Mouse (Mus musculus): Measurements from ENCODE around the gene Dnase2a. TPM values are rescaled to one million over a fixed set of nuclear protein-coding genes. Genes with fewer than 3 reads are reported as not detected.

Gene Dnase2a
- polyA plus RNA-seq, 1 experiment from 2014 or later: 6.6 TPM

DNA sequence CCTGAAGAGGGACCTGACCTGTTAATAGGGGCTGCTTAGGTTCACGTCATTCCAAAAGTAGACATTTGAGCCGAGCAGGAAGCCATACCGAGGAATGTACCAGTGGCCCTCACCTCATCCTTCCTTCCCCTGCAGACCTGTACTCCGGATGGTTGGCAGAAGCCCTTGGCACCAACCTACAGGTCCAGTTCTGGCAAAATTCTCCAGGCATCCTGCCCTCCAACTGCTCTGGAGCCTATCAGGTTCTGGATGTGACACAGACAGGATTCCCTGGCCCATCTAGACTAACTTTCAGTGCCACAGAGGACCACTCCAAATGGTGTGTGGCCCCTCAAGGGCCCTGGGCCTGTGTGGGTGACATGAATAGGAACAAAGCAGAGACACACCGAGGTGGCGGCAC lies 2.2 kb downstream of the Dnase2a start:
- no peak overlapping the region for H3K27ac ChIP-seq (replicated peaks)
- peaks cover 5% of the 10 kb centered on the region; the same call in 1 of the 2 replicates for H3K9me3 ChIP-seq (replicated peaks)
- DNase-seq (ENCODE audit: low spot score): no peak
- H3K4me3 ChIP-seq: no peak overlapping the region
- 93% methylated on average over 6 of the region's 6 CpGs for WGBS
- H3K27me3 ChIP-seq (ENCODE audit: low read depth, poor library complexity, severe bottlenecking): peaks cover 73% of the 10 kb centered on the region
- H3K36me3 ChIP-seq: peaks cover 19% of the 10 kb centered on the region
- peaks cover 28% of the 10 kb centered on the region for H3K4me1 ChIP-seq

DNA sequence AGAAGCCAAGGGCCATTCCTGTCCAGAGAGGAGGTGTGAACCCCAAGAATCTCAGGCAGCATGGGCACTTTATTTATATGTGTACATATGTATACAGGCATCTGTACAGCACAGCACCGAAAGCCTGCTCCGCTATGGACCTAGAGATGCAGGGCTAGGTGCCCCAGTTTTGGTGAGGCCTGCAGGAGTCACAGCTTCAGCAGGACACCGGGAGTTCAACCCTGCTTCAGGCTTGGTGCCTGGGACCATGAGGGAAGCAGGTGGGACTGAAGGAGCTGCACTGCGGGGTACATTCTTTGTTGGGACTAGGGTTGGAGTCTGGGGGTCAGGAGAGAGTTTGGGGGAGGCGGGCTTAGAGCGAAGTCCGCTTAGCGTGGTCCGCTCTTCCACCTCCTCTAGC lies 3.5 kb downstream of the Dnase2a start:
- no peak for DNase-seq (ENCODE audit: low spot score)
- peaks cover 5% of the 10 kb centered on the region; the same call in 1 of the 2 replicates for H3K9me3 ChIP-seq (replicated peaks)
- no peak overlapping the region for H3K27ac ChIP-seq (replicated peaks)
- H3K27me3 ChIP-seq (ENCODE audit: low read depth, poor library complexity, severe bottlenecking): peaks cover 84% of the 10 kb centered on the region
- H3K4me3 ChIP-seq: no peak overlapping the region
- peaks cover 28% of the 10 kb centered on the region for H3K4me1 ChIP-seq
- peaks cover 31% of the 10 kb centered on the region for H3K36me3 ChIP-seq
- 79% methylated on average over 9 of the region's 9 CpGs for WGBS

DNA sequence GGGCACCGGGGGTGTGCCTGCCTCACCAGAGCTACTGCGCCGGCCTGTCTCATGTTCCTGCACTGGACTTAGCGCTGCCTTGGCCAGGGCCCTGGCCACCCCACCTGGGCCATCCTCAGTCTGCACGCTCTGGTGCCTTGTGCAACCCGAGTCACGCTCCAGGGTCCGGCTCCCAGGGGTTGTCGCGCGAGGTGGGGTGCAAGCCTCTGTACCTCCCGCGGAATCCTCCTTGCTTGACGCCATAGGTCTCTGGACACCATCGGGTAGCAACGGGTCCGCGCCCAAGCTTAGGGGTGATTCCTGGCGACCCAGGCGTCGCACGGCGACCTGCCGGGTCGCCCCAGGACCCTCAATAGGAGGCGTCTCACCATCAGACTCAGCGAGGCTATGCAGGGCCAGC lies 4.0 kb downstream of the Dnase2a start:
- Histone ChIP-seq H3K27me3 (ENCODE audit: low read depth, poor library complexity, severe bottlenecking) (peaks cover 89% of the 10 kb centered on the region), H3K27ac (replicated peaks) (no peak overlapping the region), H3K9me3 (replicated peaks) (peaks cover 5% of the 10 kb centered on the region; the same call in 1 of the 2 replicates), H3K4me3 (peak overlapping the region; percentile 52), H3K4me1 (peaks cover 28% of the 10 kb centered on the region), H3K36me3 (peaks cover 34% of the 10 kb centered on the region)
- 22% methylated on average over 27 of the region's 27 CpGs for WGBS
- no peak for DNase-seq (ENCODE audit: low spot score)

DNA sequence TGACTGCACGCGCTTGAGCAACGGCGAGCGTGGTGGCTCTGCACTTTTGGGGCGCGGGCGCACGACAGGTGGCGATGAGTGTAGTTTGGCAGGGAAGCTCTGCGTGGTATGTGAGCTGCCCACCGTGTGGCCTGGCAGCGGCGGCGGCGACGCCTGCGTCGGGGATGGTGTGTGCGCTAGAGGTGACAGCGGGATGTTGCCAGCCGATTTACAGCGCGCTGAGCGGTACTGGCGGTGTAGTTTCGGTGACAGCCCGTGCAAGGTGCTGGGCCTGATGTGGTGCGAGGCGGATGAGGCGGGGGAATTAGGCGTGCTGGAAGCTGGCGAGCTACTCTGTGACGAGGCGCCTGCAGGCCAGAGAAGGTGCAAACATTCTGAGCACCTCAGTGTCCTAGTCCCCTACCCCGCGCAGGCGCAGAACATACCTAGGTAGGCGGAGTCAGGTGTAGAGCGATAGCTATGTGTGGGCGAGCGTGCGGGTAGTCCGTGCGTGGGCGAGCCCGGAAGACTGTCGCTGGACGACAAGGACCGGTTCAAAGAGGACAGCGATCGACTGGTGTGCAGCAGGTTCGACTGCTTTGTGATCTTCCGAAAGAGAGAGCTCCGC lies 4.6 kb downstream of the Dnase2a start:
- Histone ChIP-seq H3K4me1 (peaks cover 34% of the 10 kb centered on the region), H3K27ac (replicated peaks) (no peak overlapping the region), H3K4me3 (peak overlapping the region; percentile 52), H3K27me3 (ENCODE audit: low read depth, poor library complexity, severe bottlenecking) (peaks cover 95% of the 10 kb centered on the region), H3K9me3 (replicated peaks) (peaks cover 5% of the 10 kb centered on the region; the same call in 1 of the 2 replicates), H3K36me3 (peaks cover 37% of the 10 kb centered on the region)
- WGBS: under 1% methylated on average over 55 of the region's 55 CpGs
- DNase-seq (ENCODE audit: low spot score): peak; percentile 64

DNA sequence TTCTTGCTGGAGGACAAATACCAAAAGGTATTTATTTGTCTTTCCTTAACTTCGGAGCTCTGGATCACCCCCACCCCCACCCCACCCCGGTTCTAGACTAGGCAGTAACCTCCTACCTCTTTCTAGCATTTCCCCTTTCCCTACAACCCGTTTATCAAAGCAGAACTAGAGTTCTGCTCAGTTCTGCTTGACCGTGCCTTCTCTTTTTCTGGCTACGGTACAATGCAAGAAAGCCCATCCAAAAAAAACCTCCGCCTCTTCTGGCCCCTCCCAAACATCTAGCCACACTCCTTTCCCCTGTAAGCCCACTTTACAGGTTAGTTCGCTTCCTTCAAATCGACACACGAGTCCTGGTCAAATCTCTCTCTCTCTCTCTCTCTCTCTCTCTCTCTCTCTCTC lies 5.1 kb downstream of the Dnase2a start:
- H3K36me3 ChIP-seq: peaks cover 37% of the 10 kb centered on the region
- 13% methylated on average over 9 of the region's 9 CpGs for WGBS
- H3K27ac ChIP-seq (replicated peaks): no peak overlapping the region
- no peak for DNase-seq (ENCODE audit: low spot score)
- peaks cover 5% of the 10 kb centered on the region; the same call in 1 of the 2 replicates for H3K9me3 ChIP-seq (replicated peaks)
- peaks cover 100% of the 10 kb centered on the region for H3K27me3 ChIP-seq (ENCODE audit: low read depth, poor library complexity, severe bottlenecking)
- H3K4me1 ChIP-seq: peaks cover 34% of the 10 kb centered on the region
- peak overlapping the region; percentile 52 for H3K4me3 ChIP-seq

DNA sequence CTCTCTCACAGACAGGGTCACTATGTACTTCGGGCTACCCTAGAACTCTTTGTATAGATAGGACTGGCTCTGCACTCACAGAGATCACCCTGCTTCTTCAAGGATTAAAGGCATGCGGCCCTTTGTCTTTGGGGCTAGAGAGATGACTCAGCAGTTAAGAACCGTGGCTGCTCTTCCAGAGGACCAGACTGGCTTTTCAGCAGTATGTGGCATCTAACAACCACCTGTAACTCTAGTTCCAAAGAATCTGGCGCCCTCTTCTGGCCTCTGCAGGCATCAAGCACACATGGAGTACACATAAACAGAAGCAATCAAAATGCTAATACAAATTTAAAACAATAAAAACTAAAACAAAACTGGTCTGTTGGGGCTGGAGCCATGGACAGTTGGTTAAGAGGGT lies 5.6 kb downstream of the Dnase2a start:
- peaks cover 29% of the 10 kb centered on the region for H3K4me1 ChIP-seq
- DNase-seq (ENCODE audit: low spot score): no peak
- H3K9me3 ChIP-seq (replicated peaks): peaks cover 5% of the 10 kb centered on the region; the same call in 1 of the 2 replicates
- H3K27me3 ChIP-seq (ENCODE audit: low read depth, poor library complexity, severe bottlenecking): peaks cover 100% of the 10 kb centered on the region
- WGBS: 34% methylated on average over 4 of the region's 4 CpGs
- H3K36me3 ChIP-seq: peaks cover 37% of the 10 kb centered on the region
- H3K4me3 ChIP-seq: no peak overlapping the region
- H3K27ac ChIP-seq (replicated peaks): no peak overlapping the region

DNA sequence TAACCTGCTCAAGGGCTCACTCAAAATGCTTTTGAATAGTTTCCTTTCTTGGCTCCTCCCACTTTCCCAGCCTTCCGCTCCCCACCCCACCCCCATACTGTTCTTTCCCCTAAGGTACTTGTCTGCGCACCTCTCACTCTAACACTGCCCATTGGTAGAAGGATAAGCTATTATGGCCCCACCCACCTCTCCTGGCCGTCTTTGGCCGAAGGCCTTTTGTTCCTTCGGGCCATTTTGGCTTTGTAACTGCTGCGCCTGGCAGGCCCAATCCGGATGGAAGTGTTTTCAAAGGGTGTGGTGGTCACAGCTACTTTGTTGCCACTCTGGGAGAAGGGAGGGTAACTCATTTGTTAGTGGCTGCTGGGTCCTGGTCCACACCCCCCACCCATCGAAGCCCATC lies 6.9 kb downstream of the Dnase2a start:
- H3K4me3 ChIP-seq: no peak overlapping the region
- H3K27me3 ChIP-seq (ENCODE audit: low read depth, poor library complexity, severe bottlenecking): peaks cover 100% of the 10 kb centered on the region

DNA sequence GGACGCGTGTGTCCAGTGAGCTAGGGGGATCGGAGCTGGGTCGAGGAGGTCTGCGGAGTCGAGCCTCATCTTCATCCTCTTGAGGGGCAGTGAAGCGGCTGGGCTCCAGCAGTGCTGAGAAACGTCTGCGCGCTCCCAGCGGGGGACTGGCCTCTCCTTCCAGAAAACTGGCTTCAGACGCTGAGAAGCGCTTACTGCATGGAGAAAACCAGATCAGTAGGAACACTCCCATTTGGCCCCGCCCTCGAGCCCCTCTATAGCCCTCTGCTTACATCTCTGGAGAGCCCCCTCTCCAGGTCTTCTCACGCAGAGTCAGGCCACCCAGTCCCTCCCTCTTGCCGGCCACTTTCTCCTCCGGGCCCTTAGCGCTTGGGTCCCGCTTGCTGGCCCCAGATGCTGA lies 9.4 kb downstream of the Dnase2a start:
- Histone ChIP-seq H3K4me3 (peak overlapping the region; percentile 23; the same call in 1 of the 2 replicates), H3K4me1 (peaks cover 16% of the 10 kb centered on the region), H3K27ac (replicated peaks) (no peak overlapping the region), H3K36me3 (peaks cover 37% of the 10 kb centered on the region), H3K27me3 (ENCODE audit: low read depth, poor library complexity, severe bottlenecking) (peaks cover 87% of the 10 kb centered on the region), H3K9me3 (replicated peaks) (peaks cover 5% of the 10 kb centered on the region; the same call in 1 of the 2 replicates)
- no peak for DNase-seq (ENCODE audit: low spot score)
- 25% methylated on average over 20 of the region's 20 CpGs for WGBS

More for the DNA sequence above, 6.9 kb downstream of the Dnase2a start:
- H3K9me3 ChIP-seq (replicated peaks): peaks cover 5% of the 10 kb centered on the region; the same call in 1 of the 2 replicates
- peaks cover 24% of the 10 kb centered on the region for H3K4me1 ChIP-seq
- 90% methylated on average over 8 of the region's 8 CpGs for WGBS
- peaks cover 39% of the 10 kb centered on the region for H3K36me3 ChIP-seq
- no peak overlapping the region for H3K27ac ChIP-seq (replicated peaks)
- DNase-seq (ENCODE audit: low spot score): no peak

DNA sequence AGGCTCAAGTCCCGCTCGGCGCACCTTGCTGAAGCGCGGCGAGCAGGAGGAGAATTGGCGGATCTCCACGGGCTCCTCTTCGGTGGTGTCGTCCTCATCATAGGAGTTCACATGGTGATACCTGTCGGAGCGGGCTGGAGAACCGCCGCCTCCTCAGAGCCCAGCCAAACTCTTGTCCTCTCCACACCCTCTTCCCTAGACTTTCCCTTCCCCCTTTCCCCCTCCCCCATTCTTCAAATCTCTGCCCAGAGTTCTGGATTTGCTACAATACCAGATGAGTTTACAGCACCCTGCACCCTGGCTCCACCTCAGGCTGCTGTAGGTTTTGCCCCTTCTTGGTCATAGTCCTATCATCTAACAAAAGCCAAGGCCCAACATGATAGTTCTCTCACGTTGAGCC lies 10.3 kb downstream of the Dnase2a start:
- Histone ChIP-seq H3K27ac (replicated peaks) (no peak overlapping the region), H3K4me3 (no peak overlapping the region), H3K9me3 (replicated peaks) (peaks cover 5% of the 10 kb centered on the region; the same call in 1 of the 2 replicates), H3K4me1 (peaks cover 8% of the 10 kb centered on the region), H3K27me3 (ENCODE audit: low read depth, poor library complexity, severe bottlenecking) (peaks cover 79% of the 10 kb centered on the region), H3K36me3 (peaks cover 38% of the 10 kb centered on the region)
- 92% methylated on average over 15 of the region's 15 CpGs for WGBS
- DNase-seq (ENCODE audit: low spot score): no peak

DNA sequence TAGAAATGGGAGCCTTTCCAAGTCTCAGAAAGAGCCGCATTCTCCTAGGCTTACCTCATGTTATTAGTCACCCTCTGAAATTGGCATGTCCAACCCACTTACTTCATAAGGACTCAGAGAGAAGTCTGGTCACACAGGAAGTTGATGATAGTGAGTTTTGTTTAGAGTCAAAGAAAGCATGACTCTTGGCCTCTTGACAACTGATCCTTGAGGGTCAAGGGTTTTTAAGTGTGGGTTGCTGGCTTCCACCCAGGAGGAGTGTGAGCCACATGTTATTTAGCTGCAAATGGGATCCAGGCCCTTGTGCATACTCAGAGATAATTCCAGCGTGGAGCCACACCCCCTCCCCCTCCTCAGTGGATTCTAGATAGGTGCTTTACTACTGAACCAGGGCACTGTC lies 13.2 kb downstream of the Dnase2a start:
- peaks cover 55% of the 10 kb centered on the region for H3K27me3 ChIP-seq (ENCODE audit: low read depth, poor library complexity, severe bottlenecking)
- H3K9me3 ChIP-seq (replicated peaks): no peaks in the 10 kb centered on the region
- H3K27ac ChIP-seq (replicated peaks): no peak overlapping the region
- peaks cover 7% of the 10 kb centered on the region for H3K4me1 ChIP-seq
- no peak for DNase-seq (ENCODE audit: low spot score)
- 90% methylated on average over 2 of the region's 2 CpGs for WGBS
- peaks cover 24% of the 10 kb centered on the region; the same call in 1 of the 2 replicates for H3K36me3 ChIP-seq
- no peak overlapping the region for H3K4me3 ChIP-seq

DNA sequence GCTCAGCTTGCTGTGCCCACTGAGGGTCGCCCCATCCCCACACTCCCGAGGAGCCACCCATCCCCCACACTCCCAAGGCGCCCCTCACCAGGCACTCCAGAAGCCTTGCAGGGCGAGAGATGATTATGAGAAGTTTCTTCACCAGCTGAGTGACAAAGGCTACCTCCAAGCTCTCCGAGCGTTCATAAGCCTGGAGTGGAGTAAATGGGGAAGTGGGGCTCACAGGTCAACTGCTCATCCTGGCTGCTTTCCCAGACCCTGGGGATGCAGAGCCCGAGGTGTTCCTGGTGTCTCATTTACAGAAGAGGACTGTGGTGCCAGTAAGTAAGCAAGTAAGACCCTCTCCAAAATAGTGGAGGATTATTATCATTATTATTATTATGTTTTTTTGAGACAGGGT lies 17.2 kb downstream of the Dnase2a start:
- peaks cover 14% of the 10 kb centered on the region for H3K4me1 ChIP-seq
- H3K27me3 ChIP-seq (ENCODE audit: low read depth, poor library complexity, severe bottlenecking): peaks cover 51% of the 10 kb centered on the region
- no peak overlapping the region for H3K4me3 ChIP-seq
- no peak for DNase-seq (ENCODE audit: low spot score)
- no peaks in the 10 kb centered on the region for H3K9me3 ChIP-seq (replicated peaks)
- H3K36me3 ChIP-seq: peaks cover 10% of the 10 kb centered on the region; the same call in 1 of the 2 replicates
- H3K27ac ChIP-seq (replicated peaks): no peak overlapping the region
- WGBS: 71% methylated on average over 7 of the region's 7 CpGs

DNA sequence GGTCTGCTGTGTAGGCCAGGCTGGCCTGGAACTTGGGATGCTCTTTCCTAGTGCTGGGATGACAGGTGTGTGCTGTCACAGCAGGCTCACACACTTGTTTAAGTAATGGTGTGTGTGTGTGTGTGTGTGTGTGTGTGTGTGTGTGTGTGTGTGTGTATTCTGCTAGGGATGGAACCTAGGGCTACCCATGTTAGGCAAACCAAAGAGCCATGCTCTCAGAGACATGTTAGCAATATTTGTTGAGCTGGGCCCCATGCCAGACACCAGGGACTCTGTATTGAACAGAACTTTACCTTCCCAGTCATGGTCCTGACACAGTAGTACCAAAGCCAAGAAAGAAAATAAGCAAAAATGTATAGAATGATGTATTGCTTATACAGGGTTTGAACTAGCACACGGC lies 19.2 kb downstream of the Dnase2a start:
- Histone ChIP-seq H3K4me1 (peaks cover 14% of the 10 kb centered on the region), H3K4me3 (no peak overlapping the region), H3K27me3 (ENCODE audit: low read depth, poor library complexity, severe bottlenecking) (peaks cover 63% of the 10 kb centered on the region), H3K27ac (replicated peaks) (no peak overlapping the region), H3K36me3 (0 out of 2 replicates have a peak, but pooled peaks cover 4% of the 10 kb centered on the region), H3K9me3 (replicated peaks) (no peaks in the 10 kb centered on the region)
- 76% methylated on average over 1 of the region's 1 CpGs for WGBS
- no peak for DNase-seq (ENCODE audit: low spot score)
